Mouse (Mus musculus) heart, embryonic 16.5 days (tissue): ENCODE results near the gene Tmem121b. TPM values are rescaled to one million over a fixed set of nuclear protein-coding genes. Genes with fewer than 3 reads are reported as not detected.

Source experiments
- ATAC-seq: fragments of 200-750 bp; cut with Nextera tagmentation; replicated peaks from 2 replicates; pipeline ENCODE4 v1.8.0; 2017; ENCODE audit warnings: moderate number of reproducible peaks; ENCODE audit not compliant: insufficient read depth, low FRiP score; ENCODE audit errors: extremely low read depth
- H3K27ac ChIP-seq: fragments of 300-500 bp; sonication (generic); 2 replicates; pipeline ENCODE4 v1.5.1; 2014; ENCODE audit warnings: mild to moderate bottlenecking, low read length, control low read depth, moderate library complexity
- H3K27me3 ChIP-seq: fragments of 300-500 bp; sonication (generic); 2 replicates; pipeline ENCODE4 v1.6.1; 2014; ENCODE audit warnings: low read length, mixed read lengths; ENCODE audit not compliant: control insufficient read depth, insufficient read depth
- H3K36me3 ChIP-seq: fragments of 300-500 bp; sonication (generic); 2 replicates; pipeline ENCODE4 v1.6.1; 2014; ENCODE audit not compliant: control insufficient read depth, insufficient read depth
- H3K4me1 ChIP-seq: fragments of 300-500 bp; sonication (generic); 2 replicates; pipeline ENCODE4 v1.6.1; 2014; ENCODE audit warnings: low read length, mixed read lengths; ENCODE audit not compliant: control insufficient read depth, insufficient read depth
- H3K4me2 ChIP-seq: fragments of 300-500 bp; sonication (generic); 2 replicates; pipeline ENCODE4 v1.6.1; 2014; ENCODE audit warnings: low read depth, mild to moderate bottlenecking, control low read depth, low read length
- H3K4me3 ChIP-seq: fragments of 300-500 bp; sonication (generic); 2 replicates; pipeline ENCODE4 v1.5.1; 2014; ENCODE audit warnings: mild to moderate bottlenecking, control low read depth, low read length
- H3K9ac ChIP-seq: fragments of 300-500 bp; sonication (generic); 2 replicates; pipeline ENCODE4 v1.6.1; 2014; ENCODE audit warnings: low read length, control low read depth
- H3K9me3 ChIP-seq: fragments of 300-500 bp; sonication (generic); replicated peaks from 2 replicates; pipeline ENCODE4 v1.6.1; 2016; ENCODE audit warnings: low read length; ENCODE audit not compliant: control insufficient read depth
- WGBS: fragments of 180-500 bp; shearing (Covaris S2); extraction: QIAGEN DNeasy Blood & Tissue Kit; methylation state at CpG from one replicate; pipeline ENCODE4 v1.1.7; 2014; 5-methylcytosine and 5-hydroxymethylcytosine counted together
- polyA plus RNA-seq: library from polyadenylated mRNA; unstranded; fragments of >200 nt; fragmentation: Nextera tagmentation; extraction: Ambion mirVana; gene quantifications from 2 replicates; pipeline ENCODE4 v1.2.1, GENCODE M21; 2015

Gene Tmem121b
- polyA plus RNA-seq, 1 experiment from 2014 or later, result 0.07 TPM

- ATAC-seq, result no peak
- Histone ChIP-seq H3K9ac (no peak overlapping the region), H3K27me3 (no peaks in the 10 kb centered on the region), H3K4me3 (no peak overlapping the region), H3K27ac (no peak overlapping the region), H3K36me3 (no peaks in the 10 kb centered on the region), H3K4me1 (no peaks in the 10 kb centered on the region; the same call in 1 of the 2 replicates), H3K4me2 (no peak overlapping the region), H3K9me3 (no peaks in the 10 kb centered on the region)
- WGBS, result 80% methylated on average over 11 of the region's 11 CpGs
These were observed 41.1 kb downstream of the Tmem121b start for GRCm38 (mm10) chr6:120452384-120453102.

GRCm38 (mm10) chr6:120450208-120450607 is 43.4 kb downstream of the Tmem121b start:
- Histone ChIP-seq H3K4me1 (no peaks in the 10 kb centered on the region; the same call in 1 of the 2 replicates), H3K9me3 (no peaks in the 10 kb centered on the region), H3K4me3 (no peak overlapping the region), H3K27ac (no peak overlapping the region), H3K27me3 (no peaks in the 10 kb centered on the region), H3K36me3 (no peaks in the 10 kb centered on the region), H3K9ac (no peak overlapping the region), H3K4me2 (no peak overlapping the region)
- 79% methylated on average over 3 of the region's 3 CpGs for WGBS
- ATAC-seq, result no peak

- Histone ChIP-seq H3K9ac (no peak overlapping the region), H3K4me2 (peak overlapping the region; percentile 19), H3K4me1 (peaks cover 9% of the 10 kb centered on the region; the same call in 1 of the 2 replicates), H3K9me3 (no peaks in the 10 kb centered on the region), H3K4me3 (no peak overlapping the region), H3K27me3 (no peaks in the 10 kb centered on the region), H3K27ac (peak overlapping the region; percentile 26), H3K36me3 (peaks cover 17% of the 10 kb centered on the region)
- ATAC-seq, result peak; percentile 49; the same call in 1 of the 2 replicates
- 49% methylated on average over 14 of the region's 14 CpGs for WGBS
These were observed 49.9 kb downstream of the Tmem121b start for GRCm38 (mm10) chr6:120443363-120444355.

- no peaks in the 10 kb centered on the region for H3K27me3 ChIP-seq
- 76% methylated on average over 4 of the region's 4 CpGs for WGBS
- no peaks in the 10 kb centered on the region for H3K9me3 ChIP-seq
- no peak overlapping the region for H3K9ac ChIP-seq
- no peak for ATAC-seq
- H3K4me1 ChIP-seq, result peaks cover 9% of the 10 kb centered on the region; the same call in 1 of the 2 replicates
- H3K27ac ChIP-seq, result no peak overlapping the region
- peaks cover 20% of the 10 kb centered on the region for H3K36me3 ChIP-seq
- no peak overlapping the region for H3K4me3 ChIP-seq
- H3K4me2 ChIP-seq, result no peak overlapping the region
These were observed 51.3 kb downstream of the Tmem121b start for GRCm38 (mm10) chr6:120442171-120442749.

Other genes with a start within 250 kb of the Tmem121b start
- 0.49 TPM in 1 of 2 replicates, not detected in the other for gene D330020A13Rik, start 199.4 kb downstream of the Tmem121b start, polyA plus RNA-seq
- 0.20 TPM in 2 replicates for gene B4galnt3, start 199.2 kb downstream of the Tmem121b start, polyA plus RNA-seq
- gene Kdm5a, start 129.7 kb downstream of the Tmem121b start, polyA plus RNA-seq, result 27.2 and 27.6 TPM in 2 replicates
- 18.6 and 21.0 TPM in 2 replicates for gene Ccdc77, start 129.4 kb downstream of the Tmem121b start, polyA plus RNA-seq
- 6.5 and 9.0 TPM in 2 replicates for gene Il17ra, start 30.6 kb downstream of the Tmem121b start, polyA plus RNA-seq
- gene Hdhd5, start 37.5 kb upstream of the Tmem121b start, polyA plus RNA-seq, result 14.9 and 17.4 TPM in 2 replicates
- 0.68 and 0.80 TPM in 2 replicates for gene Cecr2, start 172.6 kb upstream of the Tmem121b start, polyA plus RNA-seq